Mouse (Mus musculus): ENCODE results near the gene Mylip. TPM values are rescaled to one million over a fixed set of nuclear protein-coding genes. Genes with fewer than 3 reads are reported as not detected.

The Mylip gene
- total and polyA plus RNA-seq, 3 experiments: 0.13 TPM; not detected in 2

DNA sequence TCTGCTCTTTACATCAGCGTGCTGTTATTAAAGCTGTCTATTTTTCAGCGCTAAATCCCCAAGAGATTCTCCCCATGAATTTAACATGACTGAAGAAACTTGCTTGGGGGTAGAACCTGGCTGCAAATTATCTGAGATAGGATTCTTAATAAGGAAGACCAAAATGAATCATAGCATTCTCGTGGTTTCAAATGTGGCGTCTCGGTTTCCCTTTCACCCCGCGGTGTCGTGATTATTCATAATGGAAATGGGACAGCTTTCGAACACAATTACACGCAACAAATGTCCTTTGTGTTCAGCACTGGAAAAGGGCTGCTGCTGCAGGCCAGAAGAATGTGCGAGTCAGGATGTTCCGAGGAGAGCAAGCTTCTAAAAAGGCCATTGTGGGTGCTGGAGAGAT is 29.4 kb downstream of the Mylip start:
- H3K27ac ChIP-seq (ENCODE audit: insufficient read depth, low read depth): no peak overlapping the region
- H3K4me3 ChIP-seq (replicated peaks in 1 of 3; ENCODE audit: low read depth in 2 of 3, low read length in 2 of 3, poor library complexity in 1 of 3): no peak overlapping the region
- dilution Hi-C loops (cut with MboI; ENCODE audit: extremely low pct_ligation_motif_present, extremely low pct_unique_long_range_greater_than_20kb, low sequenced_read_pairs) (no loop called here), in situ Hi-C loops (cut with MboI; ENCODE audit: low pct_ligation_motif_present, low pct_unique_long_range_greater_than_20kb, low sequenced_read_pairs) (no loop called here)
- no peaks in the 10 kb centered on the region for H3K79me2 ChIP-seq (replicated peaks; ENCODE audit: control insufficient read depth, extremely low read depth, insufficient read depth, poor library complexity, severe bottlenecking)
- peaks cover 3% of the 10 kb centered on the region for H3K27me3 ChIP-seq (replicated peaks)
- H3K36me3 ChIP-seq (replicated peaks in 1 of 2; ENCODE audit: control insufficient read depth in 1 of 2, insufficient read depth in 1 of 2, low read length in 1 of 2): no peaks in the 10 kb centered on the region
- peaks cover 4 to 20% of the 10 kb centered on the region in 2 experiments for H3K4me1 ChIP-seq (ENCODE audit: control insufficient read depth in 1 of 2, insufficient read depth in 2 of 2)
- no peaks in the 10 kb centered on the region for H3K9me3 ChIP-seq (replicated peaks; ENCODE audit: low read length)
- H3K9ac ChIP-seq (ENCODE audit: insufficient read depth, low read depth): no peak overlapping the region
- peak overlapping the region; percentile 87 for H3K4me2 ChIP-seq (ENCODE audit: insufficient read depth, low read depth, poor library complexity, severe bottlenecking)
- TF ChIP-seq SMC3 (IDR thresholded peaks at IDR 0.05; ENCODE audit: low read depth, low read length) (no peak; the same call in 1 of the 2 replicates), RCOR1 (conservative IDR thresholded peaks at IDR 0.05; ENCODE audit: low read depth, low read length) (peak; percentile 82; the same call in 1 of the 2 replicates), JUND (conservative IDR thresholded peaks at IDR 0.05; ENCODE audit: low read depth, low read length) (peak; percentile 81), ZC3H11A (IDR thresholded peaks at IDR 0.05; ENCODE audit: low read depth, low read length) (no peak), MAX (IDR thresholded peaks at IDR 0.05; ENCODE audit: low read length) (0 out of 2 replicates have a peak, but pooled peaks have one; percentile 30), POLR2A (IDR thresholded peaks at IDR 0.05; ENCODE audit: low read depth, low read length) (no peak), MXI1 (IDR thresholded peaks at IDR 0.05; ENCODE audit: low read depth, low read length) (no peak; the same call in 1 of the 2 replicates), EP300 (IDR thresholded peaks at IDR 0.05; ENCODE audit: low read length) (peak; percentile 84), MAFK (IDR thresholded peaks at IDR 0.05; ENCODE audit: insufficient replicate concordance, low read length) (peak; percentile 81), CHD2 (IDR thresholded peaks at IDR 0.05; ENCODE audit: low read length) (peak; percentile 62; the same call in 1 of the 2 replicates), IRF4 (IDR thresholded peaks at IDR 0.05; ENCODE audit: low read depth, low read length) (peak; percentile 94), E2F4 (IDR thresholded peaks at IDR 0.05; ENCODE audit: insufficient replicate concordance, low read depth, low read length) (no peak), BHLHE40 (IDR thresholded peaks at IDR 0.05; ENCODE audit: low read depth, low read length) (peak; percentile 79), POLR2AphosphoS2 (IDR thresholded peaks at IDR 0.05; ENCODE audit: low read depth, low read length) (no peak), HCFC1 (IDR thresholded peaks at IDR 0.05; ENCODE audit: low read depth, low read length) (no peak), KAT2A (IDR thresholded peaks at IDR 0.05; ENCODE audit: insufficient replicate concordance, low read length) (0 out of 2 replicates have a peak, but pooled peaks have one; percentile 19), MEF2A (IDR thresholded peaks at IDR 0.05; ENCODE audit: borderline replicate concordance, low read depth, low read length) (peak; percentile 77), ZNF384 (IDR thresholded peaks at IDR 0.05; ENCODE audit: low read depth, low read length) (no peak), PAX5 (IDR thresholded peaks at IDR 0.05; ENCODE audit: low read length) (no peak), RAD21 (IDR thresholded peaks at IDR 0.05; ENCODE audit: low read depth, low read length) (no peak), TCF12 (IDR thresholded peaks at IDR 0.05; ENCODE audit: low read depth, low read length) (peak; percentile 64; the same call in 1 of the 2 replicates), GABPA (IDR thresholded peaks at IDR 0.05; ENCODE audit: insufficient replicate concordance, low read depth, low read length) (no peak), CHD1 (IDR thresholded peaks at IDR 0.05; ENCODE audit: low read depth, low read length) (no peak), SIN3A (IDR thresholded peaks at IDR 0.05; ENCODE audit: low read length) (no peak; the same call in 1 of the 2 replicates), JUN (IDR thresholded peaks at IDR 0.05; ENCODE audit: insufficient read depth, low read depth, low read length) (peak; percentile 52), ZMIZ1 (IDR thresholded peaks at IDR 0.05; ENCODE audit: low read depth, low read length) (no peak), ETS1 (conservative IDR thresholded peaks at IDR 0.05; ENCODE audit: low read depth, low read length) (peak; percentile 56), ZKSCAN1 (IDR thresholded peaks at IDR 0.05; ENCODE audit: borderline replicate concordance, low read depth, low read length) (no peak)
- peak; percentile 51 for DNase-seq (ENCODE audit: extremely low read depth)

Measured in CH12.LX (cell line).